Mouse (Mus musculus) cerebellum, adult 2 months (tissue): Measurements from ENCODE around the gene Mapre3. TPM values are rescaled to one million over a fixed set of nuclear protein-coding genes. Genes with fewer than 3 reads are reported as not detected.
"Not testable (repeated sequence)": the region's sequence is repeated elsewhere in the genome, so short reads cannot be mapped to it uniquely, and the experiment has no call there.

Source experiments
- DNase-seq, 2 experiments: peaks; one replicate each; pipeline ENCODE4 v3.0.0; 2021
- H3K27ac ChIP-seq: fragments of 200-500 bp; 2 replicates; pipeline ENCODE4 v1.5.1; 2012; ENCODE audit warnings: low read length, control low read depth, inconsistent platforms; ENCODE audit not compliant: insufficient read depth
- H3K27me3 ChIP-seq: fragments of 200-500 bp; 2 replicates; pipeline ENCODE4 v1.6.1; 2012; ENCODE audit warnings: inconsistent platforms, mild to moderate bottlenecking, low read length, moderate library complexity; ENCODE audit not compliant: control insufficient read depth, insufficient read depth
- H3K4me1 ChIP-seq: fragments of 200-500 bp; 2 replicates; pipeline ENCODE4 v1.6.1; 2011; ENCODE audit warnings: low read length; ENCODE audit not compliant: control insufficient read depth, insufficient read depth
- H3K4me3 ChIP-seq: fragments of 200-500 bp; replicated peaks from 2 replicates; pipeline ENCODE3; 2011; ENCODE audit warnings: mild to moderate bottlenecking, low read depth, low read length, control low read depth; ENCODE audit not compliant: insufficient read depth
- CTCF ChIP-seq: fragments of 200-500 bp; IDR thresholded peaks from 2 replicates; pipeline ENCODE4 v1.5.1; 2011; ENCODE audit warnings: low read depth, mild to moderate bottlenecking, control low read depth, low read length, moderate library complexity, borderline replicate concordance; ENCODE audit not compliant: insufficient read depth
- POLR2A ChIP-seq: fragments of 200-500 bp; IDR thresholded peaks from 2 replicates; pipeline ENCODE4 v1.6.1; 2011; ENCODE audit warnings: low read length, control low read depth, borderline replicate concordance; ENCODE audit not compliant: insufficient read depth
- WGBS: fragments of 180-500 bp; shearing (Covaris S2); methylation state at CpG from one replicate; pipeline ENCODE4 v1.1.7; 2018; 5-methylcytosine and 5-hydroxymethylcytosine counted together
- polyA plus RNA-seq: library from polyadenylated mRNA; depleted of rRNA; stranded (reverse); fragments of >200 nt; gene quantifications from 2 replicates; pipeline ENCODE4 v1.2.3, GENCODE M21; 2012

The Mapre3 gene
- polyA plus RNA-seq, 1 experiment, result 288 TPM

- no peaks in the 10 kb centered on the region for H3K4me1 ChIP-seq
- no peak overlapping the region for H3K4me3 ChIP-seq
- no peak overlapping the region for H3K27ac ChIP-seq
- TF ChIP-seq POLR2A (no peak), CTCF (no peak)
- WGBS, result 94% methylated on average over 9 of the region's 9 CpGs
- H3K27me3 ChIP-seq, result no peaks in the 10 kb centered on the region
- no peak for DNase-seq
These were observed 58.1 kb downstream of the Mapre3 start for GRCm38 (mm10) chr5:30872574-30872973.

GRCm38 (mm10) chr5:30874365-30874764, 59.9 kb downstream of the Mapre3 start:
- no peak overlapping the region for H3K4me3 ChIP-seq
- H3K27me3 ChIP-seq, result no peaks in the 10 kb centered on the region
- TF ChIP-seq POLR2A, result no peak
- H3K27ac ChIP-seq, result no peak overlapping the region
- 90% methylated on average over 7 of the region's 7 CpGs for WGBS
- DNase-seq, result no peak
- no peaks in the 10 kb centered on the region for H3K4me1 ChIP-seq

GRCm38 (mm10) chr5:30878616-30879015, 64.2 kb downstream of the Mapre3 start:
- WGBS, result 49% methylated on average over 6 of the region's 6 CpGs

GRCm38 (mm10) chr5:30879347-30879943, 65.0 kb downstream of the Mapre3 start:
- Histone ChIP-seq H3K4me1 (no peaks in the 10 kb centered on the region), H3K27me3 (no peaks in the 10 kb centered on the region), H3K27ac (no peak overlapping the region), H3K4me3 (no peak overlapping the region)
- no peak for DNase-seq
- 88% methylated on average over 5 of the region's 5 CpGs for WGBS
- no peak for TF ChIP-seq CTCF
- TF ChIP-seq POLR2A, result no peak

More at GRCm38 (mm10) chr5:30878616-30879015, 64.2 kb downstream of the Mapre3 start:
- Histone ChIP-seq H3K27me3 (no peaks in the 10 kb centered on the region), H3K4me1 (no peaks in the 10 kb centered on the region), H3K4me3 (no peak overlapping the region), H3K27ac (no peak overlapping the region)
- TF ChIP-seq POLR2A, result no peak
- TF ChIP-seq CTCF, result no peak
- no peak for DNase-seq

- DNase-seq, result not testable (repeated sequence)
- WGBS, result 84% methylated on average over 4 of the region's 4 CpGs
These were observed 67.4 kb downstream of the Mapre3 start for GRCm38 (mm10) chr5:30881839-30882238.

GRCm38 (mm10) chr5:30886209-30886608, 71.8 kb downstream of the Mapre3 start:
- TF ChIP-seq POLR2A (no peak), CTCF (no peak)
- Histone ChIP-seq H3K27me3 (no peaks in the 10 kb centered on the region), H3K4me1 (no peaks in the 10 kb centered on the region), H3K4me3 (peak overlapping the region; percentile 89), H3K27ac (no peak overlapping the region)
- no peak for DNase-seq
- WGBS, result 45% methylated on average over 4 of the region's 4 CpGs

More at GRCm38 (mm10) chr5:30881839-30882238, 67.4 kb downstream of the Mapre3 start:
- not testable (repeated sequence) for H3K27me3 ChIP-seq, H3K4me1 ChIP-seq, H3K4me3 ChIP-seq, H3K27ac ChIP-seq

- DNase-seq, result no peak
- Histone ChIP-seq H3K4me1 (no peaks in the 10 kb centered on the region), H3K27me3 (no peaks in the 10 kb centered on the region), H3K27ac (no peak overlapping the region), H3K4me3 (peak overlapping the region; percentile 89)
- WGBS, result 18% methylated on average over 5 of the region's 5 CpGs
- TF ChIP-seq POLR2A, result no peak
- no peak for TF ChIP-seq CTCF
These were observed 72.3 kb downstream of the Mapre3 start for GRCm38 (mm10) chr5:30886731-30887130.

GRCm38 (mm10) chr5:30887331-30887761, 72.9 kb downstream of the Mapre3 start:
- Histone ChIP-seq H3K4me3 (peak overlapping the region; percentile 89), H3K27me3 (no peaks in the 10 kb centered on the region), H3K4me1 (no peaks in the 10 kb centered on the region), H3K27ac (peak overlapping the region; percentile 69)
- DNase-seq, result peak; percentile 81 to 86
- WGBS, result under 1% methylated on average over 19 of the region's 19 CpGs
- no peak for TF ChIP-seq CTCF
- peak; percentile 63; the same call in 1 of the 2 replicates for TF ChIP-seq POLR2A
